Mouse (Mus musculus) CH12.LX (cell line): ENCODE results near the gene Itpr2. TPM values are rescaled to one million over a fixed set of nuclear protein-coding genes. Genes with fewer than 3 reads are reported as not detected.

Experiments
- DNase-seq: peaks from one replicate; pipeline ENCODE4 v3.0.0-alpha.2; 2013; ENCODE audit errors: extremely low read depth
- H3K27ac ChIP-seq: 2 replicates; pipeline ENCODE4 v1.5.1; 2012; ENCODE audit warnings: low read depth, mild to moderate bottlenecking, control low read depth, moderate library complexity; ENCODE audit not compliant: insufficient read depth
- H3K27me3 ChIP-seq: replicated peaks from 2 replicates; pipeline ENCODE3; 2012; ENCODE audit warnings: inconsistent platforms
- H3K36me3 ChIP-seq, 2 experiments: replicated peaks in 1 of 2; 2 replicates each; pipeline versions ENCODE3 to v1.6.1; 2012; ENCODE audit warnings: inconsistent platforms in 1 of 2, low read length in 1 of 2, mild to moderate bottlenecking in 1 of 2, mixed read lengths in 1 of 2, moderate library complexity in 1 of 2; ENCODE audit not compliant: control insufficient read depth in 1 of 2, insufficient read depth in 1 of 2
- H3K4me1 ChIP-seq, 2 experiments: 2 replicates each; pipeline ENCODE4 v1.6.1; 2012; ENCODE audit warnings: inconsistent platforms in 1 of 2, moderate library complexity in 1 of 2; ENCODE audit not compliant: insufficient read depth in 2 of 2, control insufficient read depth in 1 of 2
- H3K4me2 ChIP-seq: 2 replicates; pipeline ENCODE4 v1.6.1; 2012; ENCODE audit warnings: low read depth, mild to moderate bottlenecking, control low read depth; ENCODE audit not compliant: poor library complexity, insufficient read depth, severe bottlenecking
- H3K4me3 ChIP-seq, 3 experiments: fragments of 150-350 bp in 1 of 3; sonication (generic) in 1 of 3; replicated peaks in 1 of 3; 2 replicates each; pipeline versions ENCODE3 to v1.5.1; 2011 to 2012; ENCODE audit warnings: low read depth in 2 of 3, low read length in 2 of 3, mild to moderate bottlenecking in 2 of 3, moderate library complexity in 2 of 3, control low read depth in 1 of 3, improper control_type of control experiment in 1 of 3, inconsistent platforms in 1 of 3, mixed read lengths in 1 of 3; ENCODE audit not compliant: poor library complexity in 1 of 3
- H3K79me2 ChIP-seq: replicated peaks from 2 replicates; pipeline ENCODE4 v1.6.1; 2012; ENCODE audit warnings: mild to moderate bottlenecking, moderate library complexity; ENCODE audit not compliant: control insufficient read depth, poor library complexity, insufficient read depth, severe bottlenecking; ENCODE audit errors: extremely low read depth
- H3K9ac ChIP-seq: 2 replicates; pipeline ENCODE4 v1.6.1; 2012; ENCODE audit warnings: low read depth, mild to moderate bottlenecking, control low read depth, moderate library complexity; ENCODE audit not compliant: insufficient read depth
- H3K9me3 ChIP-seq: replicated peaks from 2 replicates; pipeline ENCODE3; 2012; ENCODE audit warnings: low read length, inconsistent platforms, mixed read lengths
- BHLHE40 ChIP-seq: IDR thresholded peaks from 2 replicates; pipeline ENCODE4 v1.6.1; 2011; ENCODE audit warnings: mild to moderate bottlenecking, low read depth, low read length, improper control_type of control experiment
- CTCF ChIP-seq, 2 experiments: IDR thresholded peaks in 1 of 2; conservative IDR thresholded peaks in 1 of 2; 2 replicates each; pipeline ENCODE4 v1.5.1; 2011 to 2012; ENCODE audit warnings: low read depth in 2 of 2, low read length in 2 of 2, improper control_type of control experiment in 1 of 2, inconsistent platforms in 1 of 2, mild to moderate bottlenecking in 1 of 2, moderate library complexity in 1 of 2
- E2F4 ChIP-seq: IDR thresholded peaks from 2 replicates; pipeline ENCODE4 v1.6.1; 2011; ENCODE audit warnings: low read depth, low read length, improper control_type of control experiment; ENCODE audit not compliant: insufficient replicate concordance
- GABPA ChIP-seq: IDR thresholded peaks from 2 replicates; pipeline ENCODE4 v1.6.1; 2012; ENCODE audit warnings: low read depth, low read length, improper control_type of control experiment, inconsistent platforms; ENCODE audit not compliant: insufficient replicate concordance
- HCFC1 ChIP-seq: IDR thresholded peaks from 2 replicates; pipeline ENCODE4 v1.6.1; 2012; ENCODE audit warnings: low read depth, mild to moderate bottlenecking, inconsistent platforms, low read length, improper control_type of control experiment
- IRF4 ChIP-seq: IDR thresholded peaks from 2 replicates; pipeline ENCODE4 v1.6.1; 2014; ENCODE audit warnings: low read depth, mild to moderate bottlenecking, inconsistent platforms, low read length, improper control_type of control experiment
- JUN ChIP-seq: IDR thresholded peaks from 2 replicates; pipeline ENCODE4 v1.6.1; 2011; ENCODE audit warnings: low read depth, mild to moderate bottlenecking, low read length, improper control_type of control experiment, moderate library complexity; ENCODE audit not compliant: insufficient read depth
- MAFK ChIP-seq: IDR thresholded peaks from 2 replicates; pipeline ENCODE4 v1.6.1; 2011; ENCODE audit warnings: low read length, improper control_type of control experiment; ENCODE audit not compliant: insufficient replicate concordance
- MAX ChIP-seq: IDR thresholded peaks from 2 replicates; pipeline ENCODE4 v1.6.1; 2011; ENCODE audit warnings: low read length, improper control_type of control experiment
- MEF2A ChIP-seq: IDR thresholded peaks from 2 replicates; pipeline ENCODE4 v1.6.1; 2014; ENCODE audit warnings: low read depth, mild to moderate bottlenecking, inconsistent platforms, low read length, improper control_type of control experiment, borderline replicate concordance
- POLR2AphosphoS2 ChIP-seq: IDR thresholded peaks from 2 replicates; pipeline ENCODE4 v1.6.1; 2011; ENCODE audit warnings: low read depth, low read length, improper control_type of control experiment
- USF1 ChIP-seq: IDR thresholded peaks from 2 replicates; pipeline ENCODE4 v1.6.1; 2014; ENCODE audit warnings: low read depth, mild to moderate bottlenecking, inconsistent platforms, low read length, improper control_type of control experiment
- USF2 ChIP-seq: conservative IDR thresholded peaks from 2 replicates; pipeline ENCODE4 v1.6.1; 2011; ENCODE audit warnings: low read depth, low read length, improper control_type of control experiment
- ZNF384 ChIP-seq: IDR thresholded peaks from 2 replicates; pipeline ENCODE4 v1.6.1; 2012; ENCODE audit warnings: low read depth, low read length, improper control_type of control experiment, inconsistent platforms
- dilution Hi-C: fragments of 300-500 bp; cut with MboI; formaldehyde crosslinking; loops from 2 replicates; pipeline ENCODE4 v1.14.3; 2020; ENCODE audit warnings: low sequenced_read_pairs; ENCODE audit not compliant: extremely low pct_unique_long_range_greater_than_20kb, extremely low pct_ligation_motif_present
- in situ Hi-C: fragments of 300-500 bp; cut with MboI; formaldehyde crosslinking; loops from 3 replicates; pipeline ENCODE4 v1.14.3; 2019; ENCODE audit warnings: low sequenced_read_pairs, low pct_ligation_motif_present, low pct_unique_long_range_greater_than_20kb, mixed read lengths
- polyA plus RNA-seq: library from polyadenylated mRNA; unstranded; fragments of >175 nt; gene quantifications from 2 replicates; pipeline ENCODE4 v1.2.1, GENCODE M21; 2012; ENCODE audit warnings: low read depth; ENCODE audit not compliant: insufficient read length
- total RNA-seq, 2 experiments: library from RNA; depleted of rRNA; stranded (reverse); fragments of 300-350 nt in 1 of 2; fragments of >200 nt in 1 of 2; gene quantifications; 2 replicates each; pipeline ENCODE4 v1.2.3; 2012 to 2014

Itpr2 gene
- total and polyA plus RNA-seq, 3 experiments: 3.5 to 8.9 (median 4.4) TPM

DNA sequence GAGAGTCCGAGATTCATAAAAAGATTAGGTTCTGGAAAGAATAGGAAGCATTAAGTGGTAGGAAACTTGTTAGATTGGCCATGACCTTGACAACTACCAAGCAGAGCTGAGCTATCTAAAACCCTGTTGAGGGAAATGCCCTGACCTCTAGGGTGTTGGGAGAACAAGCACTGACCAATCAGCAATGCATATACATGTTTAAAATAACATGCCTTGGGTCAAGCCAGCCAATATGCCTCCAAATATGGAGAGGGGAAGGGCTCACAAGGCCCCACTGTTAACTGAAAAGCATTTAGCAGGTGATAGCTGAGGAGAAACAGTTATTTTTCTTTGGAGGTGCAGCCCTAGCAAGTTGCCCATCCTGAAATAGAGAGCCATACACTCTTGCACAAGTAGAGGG, 25.2 kb downstream of the Itpr2 start:
- H3K36me3 ChIP-seq: no peaks in the 10 kb centered on the region
- no peak overlapping the region for H3K4me3 ChIP-seq
- peaks cover 0 to 9% of the 10 kb centered on the region in 2 experiments; a peak in 2 of 4 replicates for H3K4me1 ChIP-seq
- H3K27me3 ChIP-seq: no peaks in the 10 kb centered on the region
- no peak for DNase-seq
- no peak overlapping the region for H3K27ac ChIP-seq
- no peak overlapping the region for H3K4me2 ChIP-seq
- H3K79me2 ChIP-seq: no peaks in the 10 kb centered on the region
- in situ Hi-C loops: no loop called here
- H3K9ac ChIP-seq: no peak overlapping the region
- dilution Hi-C loops: no loop called here
- H3K9me3 ChIP-seq: no peaks in the 10 kb centered on the region
- TF ChIP-seq USF2 (no peak), HCFC1 (no peak), MAFK (no peak), JUN (no peak), USF1 (no peak), ZNF384 (no peak), MEF2A (no peak), E2F4 (no peak), BHLHE40 (no peak)

DNA sequence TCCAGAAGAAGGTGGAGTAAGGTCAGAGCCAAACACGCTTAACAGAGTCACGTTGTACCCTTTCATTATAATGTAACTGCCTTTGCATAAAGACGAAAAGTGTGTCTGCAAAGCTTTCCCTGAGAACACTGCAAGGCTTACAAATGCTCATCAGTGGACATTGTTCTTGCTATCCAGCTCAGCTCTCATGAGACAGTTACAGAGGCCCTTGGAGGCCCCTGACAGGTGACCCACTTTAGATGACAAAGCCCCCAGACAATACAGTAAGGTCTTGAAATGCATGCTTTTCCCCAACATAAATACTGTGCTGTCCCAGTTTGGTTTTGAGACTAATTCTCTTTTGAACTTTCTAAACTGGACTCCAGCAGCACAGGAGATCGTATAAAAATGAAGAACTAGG, 27.9 kb downstream of the Itpr2 start:
- in situ Hi-C loops: no loop called here
- H3K4me2 ChIP-seq: no peak overlapping the region
- no peak for DNase-seq
- dilution Hi-C loops: no loop called here
- no peaks in the 10 kb centered on the region for H3K27me3 ChIP-seq
- H3K4me1 ChIP-seq: peaks cover 0 to 3% of the 10 kb centered on the region in 2 experiments; a peak in 1 of 4 replicates
- no peaks in the 10 kb centered on the region for H3K9me3 ChIP-seq
- H3K4me3 ChIP-seq: no peak overlapping the region
- no peaks in the 10 kb centered on the region for H3K79me2 ChIP-seq
- peaks cover 0 to 2% of the 10 kb centered on the region in 2 experiments for H3K36me3 ChIP-seq
- TF ChIP-seq MAX (no peak), IRF4 (no peak), HCFC1 (no peak), E2F4 (no peak), POLR2AphosphoS2 (no peak), MEF2A (no peak), GABPA (no peak), CTCF (conservative IDR thresholded peaks at IDR 0.05 in 1 of 2, IDR thresholded peaks at IDR 0.05 in 1 of 2; ENCODE audit: low read depth in 2 of 2, low read length in 2 of 2) (no peak), MAFK (no peak)
- no peak overlapping the region for H3K27ac ChIP-seq
- no peak overlapping the region for H3K9ac ChIP-seq
